19 mouse cellular contexts compared by ENCODE assay signal in the genomic region with DNA sequence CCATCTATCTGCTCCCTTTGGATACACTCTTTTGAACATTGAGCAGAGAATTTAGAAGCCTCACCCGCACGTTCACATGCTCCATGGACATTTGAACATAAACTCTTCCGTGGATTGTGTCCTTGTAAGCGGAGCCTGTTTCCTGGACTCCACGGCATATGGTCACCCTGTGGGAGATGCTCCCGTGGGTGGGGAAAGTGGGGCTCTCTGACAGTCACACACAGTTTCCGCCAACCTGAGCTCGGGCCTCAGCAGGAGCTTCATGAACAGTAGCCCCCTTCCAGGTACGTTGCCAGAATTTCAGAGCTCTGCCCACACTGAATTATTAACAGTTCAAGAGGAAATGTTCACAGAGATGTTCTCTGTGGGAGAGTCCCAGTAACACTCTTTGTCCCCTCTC.
DNase-seq lines count a peak whose midpoint lies in the region; ATAC-seq lines count a peak whose summit lies in the region.
"Had no signal": no experiment of that assay in that cellular context is flagged by ENCODE, and none has a peak within 500 bp of the region (broad histone marks: within the 10 kb centered on the region; RNA-seq: fewer than 3 reads in every experiment).

No protein-coding gene starts in this region.

- DNase-seq in layer of hippocampus, adult 9-11 months = peak; percentile 36
- DNase-seq in layer of hippocampus, adult 11-12 months (ENCODE audit: low spot score) = no peak
- peak; percentile 99 for DNase-seq in brain, adult 2 months (ENCODE audit: low read depth, low spot score)
- peak; percentile 98 for DNase-seq in cerebellum, adult 9-10 months
- DNase-seq in thymus, postnatal 14 days = no peak
- DNase-seq in thymus, postnatal 10 days (ENCODE audit: low spot score in 2 of 2) = no peak
- DNase-seq: gastrocnemius, postnatal 25 days; heart, adult 18-20 months; heart, postnatal 14 days; kidney, adult 8-10 months; kidney, postnatal 10 days; lung, adult 18-20 months; lung, postnatal 14 days; spleen, adult 18-20 months had no signal

- peak; percentile 86 for ATAC-seq in cerebellum, adult (ENCODE audit: insufficient number of reproducible peaks, low FRiP score, low TSS enrichment)
- no peak for ATAC-seq in activated CD4-positive, CD25-positive, alpha-beta regulatory T cell, adult 4 months
- ATAC-seq: intestine, embryonic 15.5 days; liver, embryonic 12.5 days; midbrain, embryonic 13.5 days had no signal

Comparison
In these comparisons a context has a peak if more than half of its experiments do, and no peak if none do; other contexts are left out.
1. DNase-seq: peak in layer of hippocampus, adult 9-11 months (single experiment), brain, adult 2 months (single experiment) and cerebellum, adult 9-10 months (single experiment); none in layer of hippocampus, adult 11-12 months (single experiment), thymus, postnatal 14 days (single experiment) and thymus, postnatal 10 days (0 of 2).